Mouse (Mus musculus) hindbrain, embryonic 16.5 days (tissue): Measurements from ENCODE around the gene Ctnnbip1. TPM values are rescaled to one million over a fixed set of nuclear protein-coding genes. Genes with fewer than 3 reads are reported as not detected.

Experiments used
- ATAC-seq: fragments of 200-750 bp; cut with Nextera tagmentation; 2 replicates; pipeline ENCODE4 v1.8.0; 2017; ENCODE audit warnings: moderate TSS enrichment, moderate library complexity
- H3K27ac ChIP-seq: fragments of 300-500 bp; sonication (generic); 2 replicates; pipeline ENCODE4 v1.5.1; 2014; ENCODE audit warnings: low read depth, mild to moderate bottlenecking, control low read depth, low read length, moderate library complexity
- H3K27me3 ChIP-seq: fragments of 300-500 bp; sonication (generic); replicated peaks from 2 replicates; pipeline ENCODE4 v1.6.1; 2014; ENCODE audit warnings: low read length; ENCODE audit not compliant: control insufficient read depth, insufficient read depth
- H3K36me3 ChIP-seq: fragments of 300-500 bp; sonication (generic); 2 replicates; pipeline ENCODE4 v1.6.1; 2014; ENCODE audit warnings: mild to moderate bottlenecking, low read length, moderate library complexity, mixed read lengths; ENCODE audit not compliant: control insufficient read depth, insufficient read depth
- H3K4me1 ChIP-seq: fragments of 300-500 bp; sonication (generic); 2 replicates; pipeline ENCODE4 v1.6.1; 2014; ENCODE audit warnings: low read depth, low read length; ENCODE audit not compliant: control insufficient read depth, insufficient read depth
- H3K4me2 ChIP-seq: fragments of 300-500 bp; sonication (generic); 2 replicates; pipeline ENCODE4 v1.6.1; 2014; ENCODE audit warnings: mild to moderate bottlenecking, low read length, control low read depth, moderate library complexity
- H3K4me3 ChIP-seq: fragments of 300-500 bp; sonication (generic); 2 replicates; pipeline ENCODE4 v1.5.1; 2014; ENCODE audit warnings: mild to moderate bottlenecking, low read length, control low read depth, moderate library complexity
- H3K9ac ChIP-seq: fragments of 300-500 bp; sonication (generic); 2 replicates; pipeline ENCODE4 v1.6.1; 2014; ENCODE audit warnings: low read depth, mild to moderate bottlenecking, control low read depth, low read length, moderate library complexity
- H3K9me3 ChIP-seq: fragments of 300-500 bp; sonication (generic); 2 replicates; pipeline ENCODE4 v1.6.1; 2014; ENCODE audit warnings: mild to moderate bottlenecking, low read length, moderate library complexity; ENCODE audit not compliant: control insufficient read depth
- WGBS: fragments of 180-500 bp; shearing (Covaris S2); extraction: QIAGEN DNeasy Blood & Tissue Kit; methylation state at CpG from one replicate; pipeline ENCODE4 v1.1.7; 2014; 5-methylcytosine and 5-hydroxymethylcytosine counted together
- polyA plus RNA-seq: library from polyadenylated mRNA; unstranded; fragments of >200 nt; fragmentation: Nextera tagmentation; extraction: Ambion mirVana; gene quantifications from 2 replicates; pipeline ENCODE4 v1.2.1, GENCODE M21; 2015

Gene Ctnnbip1
- 98.6 and 106 TPM in 2 replicates for polyA plus RNA-seq

- under 1% methylated on average over 44 of the region's 46 CpGs for WGBS
- Histone ChIP-seq H3K4me3 (peak within 1 kb of the TSS; percentile 80), H3K4me2 (peak within 1 kb of the TSS; percentile 72), H3K27me3 (no peaks in the 10 kb centered on the region), H3K9me3 (no peaks in the 10 kb centered on the region), H3K36me3 (no peaks in the 10 kb centered on the region), H3K27ac (peak within 1 kb of the TSS; percentile 66; the same call in 1 of the 2 replicates), H3K4me1 (peaks cover 8% of the 10 kb centered on the region), H3K9ac (peak within 1 kb of the TSS; percentile 87)
- peak; percentile 99 for ATAC-seq
These were observed at the start of gene Ctnnbip1 for GRCm38 (mm10) chr4:149517868-149518340. Gene Ctnnbip1 (plus strand): TSS chr4:149518236.

- no peak overlapping the region for H3K9ac ChIP-seq
- no peaks in the 10 kb centered on the region for H3K4me1 ChIP-seq
- 94% methylated on average over 3 of the region's 3 CpGs for WGBS
- H3K9me3 ChIP-seq, result no peaks in the 10 kb centered on the region
- ATAC-seq, result no peak
- no peak overlapping the region for H3K4me3 ChIP-seq
- no peak overlapping the region for H3K27ac ChIP-seq
- no peak overlapping the region for H3K4me2 ChIP-seq
- no peaks in the 10 kb centered on the region for H3K27me3 ChIP-seq
- peaks cover 8% of the 10 kb centered on the region for H3K36me3 ChIP-seq
These were observed 48.5 kb upstream of the Ctnnbip1 start for GRCm38 (mm10) chr4:149469557-149469956.

DNA sequence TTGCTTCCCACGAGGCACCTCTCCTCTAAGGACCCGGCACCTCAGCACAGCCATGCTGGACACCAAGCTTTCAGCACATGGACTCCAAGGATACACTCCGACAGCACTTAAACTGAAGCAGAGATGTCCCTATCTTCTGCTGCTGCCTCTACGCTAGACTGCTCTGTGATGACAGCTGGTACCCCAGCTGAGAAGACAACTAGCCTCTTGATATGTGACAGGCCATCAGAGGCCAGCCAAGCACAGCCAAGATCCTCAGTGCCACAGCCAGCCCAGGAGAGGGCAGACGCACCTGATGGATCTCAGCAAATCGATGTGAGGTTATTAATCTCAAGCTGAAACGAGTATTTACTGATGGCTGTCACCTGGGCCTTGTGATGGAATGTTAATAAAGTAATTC lies 42.9 kb upstream of the Ctnnbip1 start:
- peaks cover 8% of the 10 kb centered on the region for H3K36me3 ChIP-seq
- no peak overlapping the region for H3K27ac ChIP-seq
- no peaks in the 10 kb centered on the region for H3K9me3 ChIP-seq
- H3K4me2 ChIP-seq, result no peak overlapping the region
- H3K9ac ChIP-seq, result no peak overlapping the region
- H3K27me3 ChIP-seq, result no peaks in the 10 kb centered on the region
- 72% methylated on average over 7 of the region's 7 CpGs for WGBS
- no peak for ATAC-seq
- no peaks in the 10 kb centered on the region for H3K4me1 ChIP-seq
- no peak overlapping the region for H3K4me3 ChIP-seq

GRCm38 (mm10) chr4:149477078-149477477 lies 41.0 kb upstream of the Ctnnbip1 start, which contains the start of gene Tmem274:
Gene Tmem274 (plus strand): TSS chr4:149477378.
- Histone ChIP-seq H3K4me2 (no peak within 1 kb of the TSS), H3K9ac (no peak within 1 kb of the TSS), H3K27ac (no peak within 1 kb of the TSS), H3K9me3 (no peaks in the 10 kb centered on the region), H3K4me3 (no peak within 1 kb of the TSS), H3K36me3 (peaks cover 8% of the 10 kb centered on the region), H3K27me3 (no peaks in the 10 kb centered on the region), H3K4me1 (no peaks in the 10 kb centered on the region)
- WGBS, result 92% methylated on average over 11 of the region's 11 CpGs
- no peak for ATAC-seq

DNA sequence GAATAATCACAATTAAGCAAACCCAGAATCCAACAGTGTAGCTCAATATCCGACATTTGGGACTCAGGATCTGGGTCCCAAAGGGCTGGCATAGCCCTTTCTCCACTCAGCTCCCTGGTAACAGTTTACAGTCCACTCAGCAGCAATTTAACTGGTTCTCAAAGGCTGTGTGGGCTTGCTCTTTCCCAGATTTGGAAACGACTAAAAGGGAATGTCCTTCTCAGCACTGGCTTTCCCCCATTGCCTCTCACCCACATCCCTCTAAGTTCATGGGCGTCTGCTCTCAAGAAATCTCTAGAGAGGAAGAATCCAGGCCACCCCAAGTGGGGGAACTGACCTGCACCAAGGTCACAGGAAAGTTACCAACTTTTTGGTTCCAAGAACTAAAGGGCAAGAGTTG lies 33.5 kb upstream of the Ctnnbip1 start:
- Histone ChIP-seq H3K4me2 (peak overlapping the region; percentile 57), H3K36me3 (peaks cover 16% of the 10 kb centered on the region), H3K4me3 (peak overlapping the region; percentile 69), H3K27me3 (no peaks in the 10 kb centered on the region), H3K9me3 (no peaks in the 10 kb centered on the region), H3K9ac (peak overlapping the region; percentile 78), H3K27ac (peak overlapping the region; percentile 71), H3K4me1 (peaks cover 14% of the 10 kb centered on the region)
- no peak for ATAC-seq
- WGBS, result 62% methylated on average over 3 of the region's 3 CpGs

GRCm38 (mm10) chr4:149485053-149485824 lies 32.8 kb upstream of the Ctnnbip1 start, which contains the start of the genes Nmnat1 and Lzic:
Gene Nmnat1 (minus strand): TSS chr4:149485202.
Gene Lzic (plus strand): TSS chr4:149485229.
- peak within 1 kb of the TSS; percentile 71 for H3K27ac ChIP-seq
- peaks cover 16% of the 10 kb centered on the region for H3K36me3 ChIP-seq
- peaks cover 14% of the 10 kb centered on the region for H3K4me1 ChIP-seq
- ATAC-seq, result peak; percentile 97
- H3K9me3 ChIP-seq, result no peaks in the 10 kb centered on the region
- H3K4me3 ChIP-seq, result peak within 1 kb of the TSS; percentile 69
- peak within 1 kb of the TSS; percentile 57 for H3K4me2 ChIP-seq
- H3K27me3 ChIP-seq, result no peaks in the 10 kb centered on the region
- WGBS, result under 1% methylated on average over 50 of the region's 60 CpGs
- H3K9ac ChIP-seq, result peak within 1 kb of the TSS; percentile 78

- Histone ChIP-seq H3K36me3 (peaks cover 16% of the 10 kb centered on the region), H3K4me2 (peak overlapping the region; percentile 57), H3K27me3 (no peaks in the 10 kb centered on the region), H3K27ac (peak overlapping the region; percentile 71; the same call in 1 of the 2 replicates), H3K9me3 (no peaks in the 10 kb centered on the region), H3K4me1 (peaks cover 14% of the 10 kb centered on the region), H3K4me3 (peak overlapping the region; percentile 69), H3K9ac (peak overlapping the region; percentile 78)
- WGBS, result 2% methylated on average over 10 of the region's 10 CpGs
- no peak for ATAC-seq
These were observed 32.2 kb upstream of the Ctnnbip1 start for GRCm38 (mm10) chr4:149485825-149486206.

DNA sequence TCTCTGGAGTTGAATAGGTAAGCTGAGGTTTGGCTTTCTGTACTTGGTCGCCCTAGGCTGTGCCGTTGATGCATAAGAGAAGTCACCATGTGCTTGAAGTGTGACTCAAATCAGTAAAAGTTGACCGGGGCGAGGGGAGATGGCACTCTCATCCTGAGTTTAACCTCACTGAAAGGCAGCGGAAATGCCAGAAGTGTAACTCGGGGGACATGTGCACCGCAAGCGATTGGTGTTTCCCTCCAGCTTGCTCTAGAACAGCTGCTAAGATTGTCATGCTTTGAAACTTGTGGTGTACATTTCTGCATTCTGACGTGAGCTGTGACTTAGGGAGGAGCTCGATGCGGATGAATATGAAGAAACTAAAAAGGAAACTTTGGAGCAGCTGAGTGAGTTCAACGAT lies 30.3 kb upstream of the Ctnnbip1 start:
- no peak for ATAC-seq
- Histone ChIP-seq H3K27ac (no peak overlapping the region), H3K9ac (no peak overlapping the region), H3K4me3 (no peak overlapping the region), H3K9me3 (no peaks in the 10 kb centered on the region), H3K4me2 (no peak overlapping the region), H3K27me3 (no peaks in the 10 kb centered on the region), H3K4me1 (peaks cover 14% of the 10 kb centered on the region), H3K36me3 (peaks cover 24% of the 10 kb centered on the region)
- WGBS, result 94% methylated on average over 12 of the region's 12 CpGs

- 96% methylated on average over 14 of the region's 14 CpGs for WGBS
- Histone ChIP-seq H3K36me3 (peaks cover 27% of the 10 kb centered on the region), H3K9ac (no peak overlapping the region)
These were observed 28.4 kb upstream of the Ctnnbip1 start for GRCm38 (mm10) chr4:149489415-149490240.

More at GRCm38 (mm10) chr4:149489415-149490240, 28.4 kb upstream of the Ctnnbip1 start:
- no peak for ATAC-seq
- no peaks in the 10 kb centered on the region for H3K9me3 ChIP-seq
- H3K27me3 ChIP-seq, result no peaks in the 10 kb centered on the region
- H3K4me3 ChIP-seq, result no peak overlapping the region
- peaks cover 11% of the 10 kb centered on the region for H3K4me1 ChIP-seq
- H3K4me2 ChIP-seq, result no peak overlapping the region
- H3K27ac ChIP-seq, result no peak overlapping the region
